ENCODE assay signal across 8 mouse cellular contexts in the genomic region with DNA sequence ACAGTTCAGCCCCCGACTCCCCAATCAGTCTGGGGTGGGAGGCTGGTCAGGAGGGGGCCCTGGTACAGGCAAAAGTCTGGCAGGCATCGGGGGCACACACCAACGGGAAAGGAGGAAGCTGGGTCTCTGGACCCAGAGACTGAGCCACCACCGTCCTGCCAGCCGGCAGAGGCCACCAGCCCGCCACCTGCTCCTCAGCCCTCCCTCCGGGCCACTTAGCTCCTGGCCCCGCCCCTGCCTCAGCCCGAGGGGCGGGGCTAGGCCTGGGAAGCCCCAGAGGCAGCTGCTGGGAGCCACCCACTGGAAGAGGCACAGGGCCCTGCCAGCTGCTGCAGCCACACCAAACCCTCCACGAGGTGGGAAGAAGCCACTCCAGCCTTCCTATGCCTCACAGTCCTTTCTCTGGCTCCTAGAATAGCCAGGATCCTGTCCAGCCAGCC. TPM values are rescaled to one million over a fixed set of nuclear protein-coding genes. Genes with fewer than 3 reads are reported as not detected.
A peak's percentile ranks its signal among the peaks of the same experiment; 100 is the strongest.
DNase-seq lines count a peak whose midpoint lies in the region; ATAC-seq and TF ChIP-seq lines count a peak whose summit lies in the region.

A gene (minus strand): TSS at position 186 of the 440 bp plus-strand sequence.

- H3K36me3 ChIP-seq in limb, embryonic 14.5 days (ENCODE audit: control insufficient read depth, insufficient read depth, low read length): no peaks in the 10 kb centered on the region
- peaks cover 5% of the 10 kb centered on the region; the same call in 1 of the 2 replicates for H3K36me3 ChIP-seq in midbrain, embryonic 13.5 days
- H3K36me3 ChIP-seq in spleen, adult 2 months (ENCODE audit: control insufficient read depth, insufficient read depth, low read length): peaks cover 5% of the 10 kb centered on the region

- H3K9ac ChIP-seq in limb, embryonic 14.5 days (ENCODE audit: low read depth, low read length, severe bottlenecking): peak within 1 kb of the TSS; percentile 17; the same call in 1 of the 2 replicates
- H3K9ac ChIP-seq in midbrain, embryonic 13.5 days (replicated peaks): peak within 1 kb of the TSS; percentile 64

- no peaks in the 10 kb centered on the region for H3K4me1 ChIP-seq in limb, embryonic 14.5 days (ENCODE audit: control insufficient read depth, insufficient read depth, low read length)
- H3K4me1 ChIP-seq in midbrain, embryonic 13.5 days (replicated peaks): peaks cover 56% of the 10 kb centered on the region
- peaks cover 6% of the 10 kb centered on the region; the same call in 1 of the 2 replicates for H3K4me1 ChIP-seq in spleen, adult 2 months (ENCODE audit: control insufficient read depth, insufficient read depth, insufficient read length)

- no peak within 1 kb of the TSS for H3K27ac ChIP-seq in limb, embryonic 14.5 days (replicated peaks; ENCODE audit: low read depth, low read length)
- H3K27ac ChIP-seq in midbrain, embryonic 13.5 days: peak within 1 kb of the TSS; percentile 97
- peak within 1 kb of the TSS; percentile 90 for H3K27ac ChIP-seq in spleen, adult 2 months (ENCODE audit: insufficient read depth, low read length)

- TF ChIP-seq CTCF in spleen, adult 2 months (IDR thresholded peaks at IDR 0.05; ENCODE audit: extremely low read depth, insufficient read depth, insufficient read length, insufficient replicate concordance): no peak

- no peaks in the 10 kb centered on the region for H3K27me3 ChIP-seq in limb, embryonic 14.5 days (ENCODE audit: control insufficient read depth, insufficient read depth, low read length)
- H3K27me3 ChIP-seq in midbrain, embryonic 13.5 days: no peaks in the 10 kb centered on the region
- H3K27me3 ChIP-seq in spleen, adult 2 months (ENCODE audit: control insufficient read depth, insufficient read depth, low read length): no peaks in the 10 kb centered on the region

- peak within 1 kb of the TSS; percentile 3; the same call in 1 of the 2 replicates for H3K4me3 ChIP-seq in limb, embryonic 14.5 days (replicated peaks; ENCODE audit: low read length)
- H3K4me3 ChIP-seq in midbrain, embryonic 13.5 days (replicated peaks): peak within 1 kb of the TSS; percentile 43
- peak within 1 kb of the TSS; percentile 65 for H3K4me3 ChIP-seq in spleen, adult 2 months (ENCODE audit: extremely low read depth, insufficient read depth, insufficient read length)

- peak; percentile 84 for ATAC-seq in inflammation-experienced regulatory T-cells, adult 6 months
- peak; percentile 77 for ATAC-seq in limb, embryonic 14.5 days (ENCODE audit: low FRiP score, low read depth)
- peak; percentile 65 for ATAC-seq in midbrain, embryonic 13.5 days

- peak; percentile 60 for DNase-seq in layer of hippocampus, adult 11-12 months (ENCODE audit: low spot score)
- no peak for DNase-seq in layer of hippocampus, adult 9-10 months (ENCODE audit: low spot score)
- DNase-seq in embryo, embryonic 11 days: peak; percentile 94
- DNase-seq in gastrocnemius, postnatal 4 days (ENCODE audit: low spot score in 2 of 2): peak; percentile 64 to 74
- peak; percentile 74 for DNase-seq in limb, embryonic 14.5 days (ENCODE audit: low spot score)
- DNase-seq in spleen, adult 2 months (ENCODE audit: low read depth in 1 of 2, low spot score in 2 of 2): peak; percentile 77 to 89

- TF ChIP-seq POLR2A in limb, embryonic 14.5 days (IDR thresholded peaks at IDR 0.05; ENCODE audit: borderline replicate concordance, extremely low read depth, insufficient read depth, insufficient read length): no peak
- peak; percentile 92 for TF ChIP-seq POLR2A in spleen, adult 2 months (IDR thresholded peaks at IDR 0.05; ENCODE audit: low read depth, low read length)

- peak within 1 kb of the TSS; percentile 5; the same call in 1 of the 2 replicates for H3K4me2 ChIP-seq in limb, embryonic 14.5 days (replicated peaks; ENCODE audit: low read depth, low read length, severe bottlenecking)
- peak within 1 kb of the TSS; percentile 60 for H3K4me2 ChIP-seq in midbrain, embryonic 13.5 days (replicated peaks)

- WGBS in limb, embryonic 14.5 days: 3% methylated on average over 6 of the region's 11 CpGs
- 0% methylated on average over 11 of the region's 11 CpGs for WGBS in midbrain, embryonic 13.5 days
- 2% methylated on average over 10 of the region's 11 CpGs for WGBS in spleen, adult 2 months

- no peaks in the 10 kb centered on the region for H3K9me3 ChIP-seq in limb, embryonic 14.5 days (ENCODE audit: control insufficient read depth, low read length)
- H3K9me3 ChIP-seq in midbrain, embryonic 13.5 days: no peaks in the 10 kb centered on the region

RNA-seq across cellular contexts. Expression of the gene that starts here (rescaled TPM):
- total RNA-seq in gastrocnemius, postnatal 4 days (2021): 10 to 100 TPM in 1 of 2 experiments, 1 to 10 TPM in 1; 9.5 to 11.6 TPM
- 10 to 100 TPM; 45.8 to 70.7 (median 62.8) TPM for polyA plus RNA-seq in inflammation-experienced regulatory T-cells, adult 6 months (2017; shearing (Covaris generic))
- 13.9 and 17.3 TPM in 2 replicates for polyA plus RNA-seq in limb, embryonic 14.5 days (2012; rRNA removed)
- 10.1 and 11.7 TPM in 2 replicates for polyA plus RNA-seq in limb, embryonic 14.5 days (2014; fragmentation: Nextera tagmentation; extraction: Ambion mirVana)
- polyA plus RNA-seq in midbrain, embryonic 13.5 days (2015; fragmentation: Nextera tagmentation; extraction: Ambion mirVana): 83.0 and 93.7 TPM in 2 replicates
- polyA plus RNA-seq in spleen, adult 2 months (2012; rRNA removed): 66.0 and 78.6 TPM in 2 replicates

Comparison
In these comparisons a context has a peak if more than half of its experiments do, and no peak if none do; other contexts are left out.
1. H3K4me3 ChIP-seq: peak in every context shown above with its lines; median percentile 65 in spleen, adult 2 months; 43 in midbrain, embryonic 13.5 days; 3 in limb, embryonic 14.5 days.